Mouse (Mus musculus) lung, postnatal 4 days (tissue): ENCODE measurements at regions not wholly inside any gene's neighbourhood (a gene's known extent, or its start where the extent isn't known, plus 50 kb on each side); places are given as distances from the start of the nearest gene placed in this dataset.
"Not testable (repeated sequence)": the region's sequence is repeated elsewhere in the genome, so short reads cannot be mapped to it uniquely, and the experiment has no call there.

ENCODE experiments used
- DNase-seq, 2 experiments: peaks; one replicate each; pipeline ENCODE4 v3.0.0; 2021

- peak; percentile 43 to 89 for DNase-seq
These were observed 56.1 kb downstream of the Bbs10 start for GRCm38 (mm10) chr10:111354607-111355006.

- DNase-seq = not testable (repeated sequence)
These were observed 59.9 kb downstream of the Bbs10 start for GRCm38 (mm10) chr10:111358340-111358739.

- DNase-seq = no peak
These were observed 63.4 kb downstream of the Bbs10 start for GRCm38 (mm10) chr10:111361749-111362435.

- no peak for DNase-seq
These were observed 65.5 kb downstream of the Bbs10 start for GRCm38 (mm10) chr10:111363729-111364617.

- DNase-seq = peak in 1 of 2 experiments; percentile 50
These were observed 66.5 kb downstream of the Bbs10 start for GRCm38 (mm10) chr10:111365011-111365410.

GRCm38 (mm10) chr10:111369046-111369445 lies 70.6 kb downstream of the Bbs10 start:
- not testable (repeated sequence) for DNase-seq

GRCm38 (mm10) chr10:111378047-111378618 lies 79.7 kb downstream of the Bbs10 start:
- DNase-seq = peak in 1 of 2 experiments; percentile 33

- DNase-seq = peak in 1 of 2 experiments; percentile 36
These were observed 83.2 kb downstream of the Bbs10 start for GRCm38 (mm10) chr10:111381689-111382088.

GRCm38 (mm10) chr10:111382206-111382930 lies 83.9 kb downstream of the Bbs10 start:
- no peak for DNase-seq

GRCm38 (mm10) chr10:111385561-111385960 lies 87.1 kb downstream of the Bbs10 start:
- DNase-seq = no peak

- DNase-seq = no peak
These were observed 85.0 kb upstream of the Nap1l1 start for GRCm38 (mm10) chr10:111387869-111388538.

- no peak for DNase-seq
These were observed 84.3 kb upstream of the Nap1l1 start for GRCm38 (mm10) chr10:111388545-111389320.

- peak; percentile 90 to 92 for DNase-seq
These were observed 83.1 kb upstream of the Nap1l1 start for GRCm38 (mm10) chr10:111389890-111390289.

GRCm38 (mm10) chr10:111394421-111394820 lies 78.6 kb upstream of the Nap1l1 start:
- no peak for DNase-seq

GRCm38 (mm10) chr10:111405071-111405470 lies 68.0 kb upstream of the Nap1l1 start:
- no peak for DNase-seq

- DNase-seq = no peak
These were observed 64.1 kb upstream of the Nap1l1 start for GRCm38 (mm10) chr10:111408887-111409286.

GRCm38 (mm10) chr10:111409497-111409896 lies 63.5 kb upstream of the Nap1l1 start:
- DNase-seq = no peak

GRCm38 (mm10) chr10:111410121-111410520 lies 62.9 kb upstream of the Nap1l1 start:
- peak; percentile 30 to 72 for DNase-seq

- peak in 1 of 2 experiments; percentile 10 for DNase-seq
These were observed 61.5 kb upstream of the Nap1l1 start for GRCm38 (mm10) chr10:111411533-111411932.

GRCm38 (mm10) chr10:111416611-111417130 lies 56.4 kb upstream of the Nap1l1 start:
- peak; percentile 7 to 49 for DNase-seq
